Mouse (Mus musculus) gonadal fat pad, adult 2 months (tissue): ENCODE data around the gene Tnfsf12. TPM values are rescaled to one million over a fixed set of nuclear protein-coding genes. Genes with fewer than 3 reads are reported as not detected.
"Not testable (repeated sequence)": the region's sequence is repeated elsewhere in the genome, so short reads cannot be mapped to it uniquely, and the experiment has no call there.

Experiments
- DNase-seq: peaks from one replicate; pipeline ENCODE4 v3.0.0-alpha.2; 2012; ENCODE audit warnings: low read depth
- polyA plus RNA-seq: library from polyadenylated mRNA; depleted of rRNA; stranded (reverse); fragments of >200 nt; gene quantifications from 2 replicates; pipeline ENCODE4 v1.2.3, GENCODE M21; 2012

Gene Tnfsf12
- polyA plus RNA-seq, 1 experiment: 21.3 TPM

DNA sequence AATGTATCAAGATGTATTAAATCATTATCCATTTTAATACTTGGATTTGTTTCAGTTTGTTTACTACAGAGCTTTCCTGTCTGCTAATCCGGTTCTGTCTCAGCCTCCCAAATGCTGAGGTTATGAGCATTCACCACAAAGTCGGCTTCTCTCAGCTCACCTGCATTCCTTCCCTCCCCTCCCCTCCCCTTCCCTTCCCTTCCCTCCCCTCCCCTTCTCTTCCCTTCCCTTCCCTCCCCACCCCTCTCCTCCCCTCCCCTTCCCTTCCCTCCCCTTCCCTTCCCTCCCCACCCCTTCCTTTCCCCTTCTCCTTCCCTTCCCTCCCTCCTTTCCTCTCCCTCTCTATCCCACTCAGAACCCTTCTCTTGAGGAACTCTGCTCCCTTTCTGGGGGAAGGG lies 9.0 kb upstream of the Tnfsf12 start:
- no peak for DNase-seq

GRCm38 (mm10) chr11:69703814-69704612 lies 8.4 kb upstream of the Tnfsf12 start:
- DNase-seq: no peak

DNA sequence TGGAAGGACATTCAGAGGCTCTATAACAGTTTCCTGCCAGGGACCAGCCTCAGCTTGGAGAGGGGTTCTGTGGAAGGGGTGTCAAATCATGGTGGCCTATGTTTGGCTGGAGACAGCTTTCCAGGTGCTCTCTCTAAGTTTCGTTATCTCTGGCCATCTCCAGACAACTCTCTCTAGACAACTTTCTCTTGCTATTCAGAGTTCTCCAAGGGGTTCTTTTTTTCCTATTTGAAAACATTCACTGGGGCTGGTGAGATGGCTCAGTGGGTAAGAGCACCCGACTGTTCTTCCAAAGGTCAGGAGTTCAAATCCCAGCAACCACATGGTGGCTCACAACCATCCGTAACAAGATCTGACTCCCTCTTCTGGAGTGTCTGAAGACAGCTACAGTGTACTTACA lies 7.7 kb upstream of the Tnfsf12 start:
- DNase-seq: not testable (repeated sequence)

- not testable (repeated sequence) for DNase-seq
Observed at GRCm38 (mm10) chr11:69702886-69703285, 7.2 kb upstream of the Tnfsf12 start.

DNA sequence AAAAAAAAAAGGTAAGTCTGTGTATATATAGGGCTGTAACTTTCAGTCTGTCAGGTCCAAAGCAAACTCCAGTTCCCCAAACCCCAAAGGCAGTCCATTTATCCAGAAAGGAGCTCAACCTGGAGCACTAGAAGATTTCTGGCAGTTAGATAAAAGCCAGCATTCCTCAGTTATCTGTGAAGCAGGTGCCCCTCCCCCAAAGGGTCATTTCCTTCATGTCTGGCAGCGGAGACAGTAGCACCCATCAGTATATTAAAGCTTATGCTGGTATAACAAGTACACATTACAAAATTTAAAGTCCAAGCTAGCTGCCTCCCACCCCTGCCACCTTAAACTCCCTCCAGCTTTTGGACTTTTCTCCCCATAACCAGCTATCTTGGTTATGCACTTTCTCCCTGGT lies 3.9 kb upstream of the Tnfsf12 start:
- no peak for DNase-seq

- DNase-seq: no peak
Observed at GRCm38 (mm10) chr11:69698574-69698973, 2.9 kb upstream of the Tnfsf12 start.

- no peak for DNase-seq
Observed at GRCm38 (mm10) chr11:69697396-69697795, 1.7 kb upstream of the Tnfsf12 start.

DNA sequence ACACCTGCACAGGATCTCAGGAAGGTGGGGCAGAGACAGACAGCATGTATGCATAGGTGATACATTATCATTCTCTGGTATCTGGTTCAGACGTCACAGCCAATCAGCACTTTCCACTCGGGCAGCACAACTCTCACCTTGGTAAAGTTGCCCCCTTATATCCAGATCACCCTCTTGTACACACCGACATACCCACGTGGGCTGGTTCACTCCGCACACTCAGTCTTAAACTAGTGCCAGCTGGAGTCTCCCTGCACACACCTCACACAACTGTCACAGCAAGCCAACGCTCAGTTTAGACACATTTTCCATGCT lies 646 bp downstream of the Tnfsf12 start:
- no peak for DNase-seq

- no peak for DNase-seq
Observed at GRCm38 (mm10) chr11:69693421-69693965, 2.2 kb downstream of the Tnfsf12 start.

GRCm38 (mm10) chr11:69692863-69693262 lies 2.8 kb downstream of the Tnfsf12 start:
- DNase-seq: no peak

DNA sequence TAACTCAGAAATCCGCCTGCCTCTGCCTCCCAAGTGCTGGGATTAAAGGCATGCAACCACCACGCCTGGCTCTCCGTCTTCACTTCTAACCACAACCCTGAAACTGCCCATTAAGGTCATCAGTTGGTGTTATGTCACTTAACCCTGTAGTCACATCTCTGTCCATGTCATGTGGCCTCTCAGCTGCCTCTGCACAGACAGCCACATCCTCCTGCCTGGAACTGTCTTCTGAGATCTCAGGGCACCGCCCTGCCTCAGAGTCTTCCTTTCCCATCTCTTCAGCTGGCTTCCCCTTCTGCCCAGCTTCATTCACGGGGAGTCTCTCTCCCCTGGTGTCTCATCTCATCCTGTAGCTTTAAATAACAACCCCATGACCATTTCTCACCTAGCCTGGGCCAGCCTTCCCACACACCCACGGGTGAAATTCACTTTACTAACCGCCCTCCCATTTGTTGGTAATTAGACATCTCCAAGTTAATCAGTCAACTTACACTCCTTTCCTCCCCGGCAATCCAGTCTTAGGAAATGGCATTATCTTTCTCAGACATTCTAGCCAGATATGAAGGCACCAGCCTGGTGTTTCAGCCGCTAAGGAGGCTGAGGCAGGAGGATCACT lies 3.3 kb downstream of the Tnfsf12 start:
- no peak for DNase-seq

DNA sequence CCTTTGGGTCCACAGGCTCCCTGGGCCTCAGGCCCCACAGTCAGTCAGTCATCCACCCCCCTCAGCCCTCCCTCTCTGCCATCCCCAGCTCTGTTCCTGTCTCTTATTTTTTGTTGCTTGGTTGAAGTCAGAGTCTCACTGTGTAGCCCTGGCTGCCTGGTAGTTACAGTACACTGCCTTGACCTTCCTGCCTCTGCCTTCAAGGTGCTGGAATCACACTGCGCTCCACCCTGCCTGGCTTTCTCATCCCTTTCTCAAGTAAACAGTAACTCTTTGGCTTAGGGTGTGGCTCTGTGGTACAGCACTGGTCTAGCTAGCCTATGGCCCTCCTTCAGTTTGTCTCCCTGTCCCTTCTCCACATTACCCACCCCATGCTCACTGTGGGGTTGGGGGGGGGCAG lies 5.8 kb downstream of the Tnfsf12 start:
- DNase-seq: no peak

- no peak for DNase-seq
Observed at GRCm38 (mm10) chr11:69687061-69687460, 8.6 kb downstream of the Tnfsf12 start.

DNA sequence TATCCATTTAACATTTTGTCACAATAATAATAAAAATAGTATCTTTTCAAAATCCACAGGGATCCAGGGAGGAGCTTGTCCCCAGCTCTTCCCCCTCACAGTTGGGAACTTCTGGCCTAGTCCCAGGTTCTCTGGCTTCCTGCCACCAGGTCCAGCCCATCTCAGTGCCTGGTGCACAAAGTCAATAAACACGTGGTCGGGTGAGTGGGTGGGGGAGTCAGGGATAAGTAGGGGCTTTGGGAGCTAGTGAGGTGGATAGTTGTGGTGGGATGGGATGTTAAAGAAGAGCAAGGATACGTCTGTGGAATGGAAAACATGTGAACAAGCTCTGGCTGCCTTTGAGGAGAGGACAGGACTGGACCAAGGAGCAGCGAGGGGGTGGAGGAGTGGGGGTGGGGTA lies 9.3 kb downstream of the Tnfsf12 start:
- DNase-seq: no peak

GRCm38 (mm10) chr11:69685526-69686148 lies 10.0 kb downstream of the Tnfsf12 start, which contains the start of gene Tnfsf13:
Gene Tnfsf13, minus strand, starts transcription at chr11:69685784.
- no peak for DNase-seq

- DNase-seq: no peak
Observed at GRCm38 (mm10) chr11:69684936-69685335, 10.7 kb downstream of the Tnfsf12 start.

GRCm38 (mm10) chr11:69684128-69684745 lies 11.4 kb downstream of the Tnfsf12 start:
- DNase-seq: no peak

DNA sequence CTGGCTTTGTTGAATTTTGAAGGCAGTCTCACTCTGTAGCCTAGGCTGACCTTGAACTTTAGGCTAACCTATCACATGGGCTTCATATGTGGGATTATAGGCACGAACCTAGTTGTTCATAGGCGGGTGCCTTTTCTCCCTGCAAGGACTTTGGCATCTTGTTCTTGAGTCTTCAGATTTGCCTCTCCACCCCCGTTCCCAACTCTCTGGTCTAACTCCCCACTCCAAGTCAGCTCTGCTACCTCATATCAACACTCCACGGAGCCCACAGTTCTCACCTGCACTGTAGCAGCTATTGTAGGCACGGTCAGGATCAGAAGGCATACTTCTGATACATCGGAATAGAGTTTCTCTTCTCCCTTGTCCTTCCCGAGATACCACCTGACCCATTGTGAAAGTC lies 12.1 kb downstream of the Tnfsf12 start:
- DNase-seq: no peak

- DNase-seq: no peak
Observed at GRCm38 (mm10) chr11:69682840-69683533, 12.7 kb downstream of the Tnfsf12 start.

DNA sequence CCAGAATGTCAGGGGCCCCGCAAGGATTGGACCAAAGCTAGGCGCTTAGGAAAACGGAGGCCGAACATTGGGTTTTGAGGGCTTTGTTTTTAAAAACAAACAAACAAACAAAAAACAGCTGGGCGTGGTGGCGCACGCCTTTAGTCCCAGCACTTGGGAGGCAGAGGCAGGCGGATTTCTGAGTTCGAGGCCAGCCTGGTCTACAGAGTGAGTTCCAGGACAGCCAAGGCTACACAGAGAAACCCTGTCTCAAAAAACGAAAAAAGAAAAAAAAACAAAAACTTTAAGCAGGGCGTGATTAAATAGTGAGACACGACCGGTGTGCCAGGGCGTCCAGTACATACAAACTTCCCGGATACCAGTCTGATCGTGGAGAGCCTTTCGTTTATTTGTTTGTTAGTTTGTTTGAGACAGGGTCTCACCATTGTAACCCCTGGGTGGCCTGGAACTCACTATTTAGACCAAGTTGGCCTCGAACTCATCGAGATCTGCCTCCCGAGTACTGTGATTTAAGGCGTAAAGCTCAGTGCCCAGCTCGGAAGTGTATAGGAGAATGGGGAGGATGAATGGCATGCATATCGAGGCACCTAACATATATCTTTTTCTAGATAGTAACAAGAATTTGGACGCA lies 13.3 kb downstream of the Tnfsf12 start:
- DNase-seq: no peak
